Mouse (Mus musculus) lung, adult 2 months (tissue): ENCODE data around the gene Slc4a1ap.

ENCODE experiments used
- CTCF ChIP-seq: fragments of 200-500 bp; IDR thresholded peaks from 2 replicates; pipeline ENCODE4 v1.5.1; 2011; ENCODE audit warnings: mild to moderate bottlenecking, low read length, control low read depth; ENCODE audit not compliant: insufficient read depth
- POLR2A ChIP-seq: fragments of 200-500 bp; IDR thresholded peaks from 2 replicates; pipeline ENCODE4 v1.6.1; 2011; ENCODE audit warnings: low read depth, mild to moderate bottlenecking, control low read depth, low read length, borderline replicate concordance; ENCODE audit errors: extremely low read depth

DNA sequence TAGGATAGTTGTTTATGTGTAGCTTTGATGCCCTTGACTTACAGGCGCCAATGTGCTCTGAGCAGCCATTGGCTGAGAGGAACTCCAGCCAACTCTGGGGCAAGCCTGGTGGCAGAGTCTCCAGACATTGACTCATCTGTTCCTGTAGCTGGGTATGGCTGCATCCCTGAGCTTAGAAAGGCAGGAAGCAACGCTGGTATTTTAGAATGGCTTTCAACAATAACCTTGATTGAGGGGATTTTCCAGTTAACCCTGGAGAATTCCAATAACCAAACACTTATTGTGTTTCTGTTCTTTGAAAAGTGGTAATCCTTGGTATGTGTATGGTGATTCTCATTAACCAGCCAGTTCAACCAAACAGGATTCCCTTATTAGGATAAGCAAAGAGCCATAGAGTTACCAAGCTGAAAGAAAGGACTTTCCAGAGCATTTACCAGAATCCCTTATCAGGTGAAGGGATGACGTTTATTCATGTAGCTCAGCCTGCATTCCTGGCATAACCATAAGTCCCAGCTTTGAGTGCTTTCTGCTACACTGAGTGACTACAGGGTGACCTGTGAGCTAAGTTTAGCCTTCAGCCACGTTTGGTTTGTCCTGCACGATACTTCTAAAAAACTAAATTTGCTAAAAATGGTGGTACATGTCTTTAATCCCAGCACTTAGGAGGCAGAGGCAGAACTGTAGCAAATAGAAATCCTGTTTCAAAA lies 41.3 kb downstream of the Slc4a1ap start:
- TF ChIP-seq POLR2A (no peak), CTCF (no peak)
